Mouse (Mus musculus) thymus, postnatal 4 days (tissue): ENCODE measurements around the gene Tyr.
"Not testable (repeated sequence)": the region's sequence is repeated elsewhere in the genome, so short reads cannot be mapped to it uniquely, and the experiment has no call there.

ENCODE experiments used
- DNase-seq: peaks from one replicate; pipeline ENCODE4 v3.0.0; 2021

The Tyr gene

DNA sequence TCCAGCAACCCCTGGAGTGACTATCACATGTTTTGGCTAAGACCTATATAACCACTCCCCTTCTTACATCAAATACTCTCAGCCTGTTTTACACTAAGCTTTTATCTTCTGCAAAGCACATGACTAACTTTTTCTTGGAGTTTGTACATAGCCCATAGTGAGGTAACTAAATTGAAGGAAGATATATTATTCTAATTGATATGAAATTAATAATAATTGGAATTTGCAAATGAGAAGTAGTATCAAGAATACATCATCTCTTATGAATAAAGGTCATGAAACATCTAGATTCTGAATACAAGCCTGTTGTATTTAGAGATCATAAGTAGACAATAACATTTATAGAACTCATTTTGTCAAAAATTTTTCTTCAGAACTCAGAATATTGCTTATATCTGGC is at the start of gene Tyr:
TSS of gene Tyr (minus strand) at position 101 of the 400 bp plus-strand sequence.
- no peak for DNase-seq

DNA sequence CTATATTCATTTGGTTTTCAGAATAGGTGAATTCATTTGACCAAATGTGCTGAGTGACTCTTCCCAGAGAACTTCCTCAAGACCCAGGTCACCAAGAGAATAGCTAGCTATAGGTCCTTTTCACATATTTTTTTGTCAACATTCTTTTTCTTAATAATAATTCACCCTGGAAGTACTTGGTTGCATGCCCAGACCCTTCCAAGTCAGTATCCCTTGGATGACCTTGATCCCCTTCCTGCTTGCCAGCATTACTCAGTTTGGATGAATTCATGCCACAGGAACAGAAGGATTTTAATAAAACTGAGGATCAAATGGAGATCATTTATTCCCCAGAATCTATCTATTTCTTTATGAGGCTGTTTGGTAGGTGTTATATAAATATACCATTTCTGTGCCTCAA is 45.7 kb upstream of the Tyr start:
- no peak for DNase-seq

DNA sequence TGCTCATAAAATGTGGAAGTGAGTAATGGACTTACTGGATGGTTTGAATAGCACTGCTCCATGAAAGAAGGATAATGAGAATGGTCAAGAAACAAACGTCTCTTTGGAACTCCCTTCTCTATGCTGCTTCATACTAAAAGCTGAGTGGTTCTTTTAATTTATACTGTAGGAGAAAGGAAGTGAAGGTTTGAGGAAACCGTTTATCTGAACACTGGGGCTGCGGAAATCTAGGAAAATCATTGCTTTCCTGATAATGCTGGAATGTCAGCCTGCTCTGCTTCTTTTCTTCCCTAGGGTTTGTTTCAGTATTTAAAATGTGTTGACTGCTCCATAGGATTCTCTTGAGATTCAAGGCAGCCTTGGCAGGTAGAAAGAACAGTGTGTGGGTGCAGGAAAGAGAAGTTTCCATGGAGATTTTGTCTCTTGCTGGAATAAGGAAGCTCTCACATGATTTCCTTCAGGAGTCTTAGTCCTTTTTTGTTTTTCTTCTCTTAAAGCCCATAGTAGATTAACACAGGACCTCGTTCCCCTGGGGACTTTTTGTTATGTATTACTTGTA is 891 bp upstream of the Tyr start:
- no peak for DNase-seq

DNA sequence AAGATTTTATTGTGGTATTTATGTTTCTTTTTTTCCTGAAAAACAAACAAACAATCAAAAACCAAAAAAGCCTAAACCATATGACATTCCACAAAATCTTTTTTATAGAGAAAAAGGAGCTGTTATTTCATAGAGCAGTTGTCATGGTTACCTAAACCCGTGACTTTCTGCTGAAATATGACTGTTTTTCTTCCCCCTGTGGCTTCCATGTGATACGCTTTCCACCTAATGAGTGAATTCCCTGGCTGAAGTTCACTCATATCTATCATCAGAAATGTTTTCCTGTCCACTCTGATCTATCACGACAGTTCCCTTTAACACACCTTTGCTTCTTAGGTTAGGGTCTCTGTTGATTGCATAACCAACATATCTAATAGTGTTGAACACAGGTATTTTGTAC is 5.3 kb downstream of the Tyr start:
- DNase-seq, result no peak

DNA sequence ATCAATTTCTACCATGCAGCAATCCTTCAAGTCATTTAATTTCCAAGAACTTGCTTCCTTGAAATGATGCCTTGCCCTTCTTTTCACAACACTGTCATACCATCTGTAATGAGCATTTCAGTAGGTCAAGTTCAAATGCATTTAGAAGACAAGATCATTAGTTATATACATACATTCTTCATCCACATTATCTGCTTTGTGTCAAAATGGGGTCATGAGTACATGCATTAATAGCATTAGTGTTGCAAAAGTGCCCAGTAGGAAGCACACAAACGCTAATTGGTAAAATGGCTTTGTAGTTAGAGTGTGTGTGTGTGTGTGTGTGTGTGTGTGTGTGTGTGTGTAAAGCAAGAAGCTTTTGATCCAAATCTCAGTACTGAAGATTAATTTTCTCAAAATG is 80.0 kb downstream of the Tyr start:
- no peak for DNase-seq

DNA sequence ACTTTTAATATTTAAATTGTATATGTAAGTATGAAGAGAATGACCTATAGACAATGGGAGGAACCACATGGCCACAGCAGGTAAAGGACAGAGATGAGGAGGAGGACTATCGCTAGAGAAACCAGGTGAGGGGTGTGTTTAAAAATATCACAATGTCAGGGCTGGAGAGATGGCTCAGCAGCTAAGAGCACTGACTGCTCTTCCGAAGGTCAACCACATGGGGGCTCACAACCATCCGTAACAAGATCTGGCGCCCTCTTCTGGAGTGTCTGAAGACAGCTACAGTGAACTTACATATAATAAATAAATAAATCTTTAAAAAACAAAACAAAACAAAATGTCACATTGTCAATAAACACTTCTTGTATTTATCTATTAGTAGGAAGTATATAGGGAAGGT is 81.9 kb downstream of the Tyr start:
- not testable (repeated sequence) for DNase-seq

DNA sequence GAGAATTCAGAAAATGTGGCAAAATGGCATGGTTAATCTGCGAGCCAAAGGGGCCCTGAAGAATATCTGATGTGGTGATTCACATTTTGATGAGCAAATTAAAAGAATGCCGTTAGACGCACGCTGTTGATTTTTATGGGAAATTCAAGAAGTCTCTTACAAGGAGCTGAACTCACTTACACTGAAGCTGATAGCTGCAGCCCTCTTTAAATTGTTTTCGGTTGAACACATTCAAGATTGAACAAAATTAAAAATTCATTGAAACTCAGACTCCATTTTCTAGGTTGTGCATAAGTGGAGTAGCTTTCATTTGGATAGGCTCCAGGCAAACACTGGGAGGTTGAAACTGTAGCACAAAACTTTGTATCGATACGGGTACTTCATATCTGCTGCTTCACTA is 96.3 kb downstream of the Tyr start:
- no peak for DNase-seq

DNA sequence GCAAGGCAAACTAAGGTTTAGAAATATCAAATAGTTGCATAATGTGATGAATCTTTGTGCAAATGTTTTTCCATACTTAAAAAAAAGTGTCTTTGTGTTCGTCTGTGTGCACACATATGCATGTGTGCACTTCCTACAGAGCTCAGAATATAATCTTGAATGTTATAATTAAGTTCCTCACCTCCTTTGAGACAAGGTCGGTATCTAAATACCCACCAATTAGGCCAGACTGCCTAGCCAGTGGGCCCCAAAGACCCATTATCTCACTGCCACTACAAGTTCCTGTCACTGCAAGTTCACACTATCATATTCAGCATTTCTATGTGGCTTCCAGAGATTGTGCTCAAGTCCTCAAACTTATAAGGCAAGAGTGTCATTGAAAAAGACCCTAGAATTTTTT is 118.4 kb downstream of the Tyr start:
- no peak for DNase-seq
